Mouse (Mus musculus) bone marrow macrophage, adult 2 months (primary cell): Measurements from ENCODE around the gene 0610030E20Rik. TPM values are rescaled to one million over a fixed set of nuclear protein-coding genes. Genes with fewer than 3 reads are reported as not detected.

Source experiments
- H3K27ac ChIP-seq: 2 replicates; pipeline ENCODE4 v1.5.1; 2012; ENCODE audit warnings: low read depth, low read length; ENCODE audit not compliant: insufficient read depth
- H3K4me1 ChIP-seq: 2 replicates; pipeline ENCODE4 v1.6.1; 2012; ENCODE audit warnings: low read length; ENCODE audit not compliant: control insufficient read depth, insufficient read depth
- H3K4me3 ChIP-seq: 2 replicates; pipeline ENCODE4 v1.5.1; 2012; ENCODE audit warnings: mild to moderate bottlenecking, low read length, moderate library complexity; ENCODE audit not compliant: insufficient read depth
- CTCF ChIP-seq: IDR thresholded peaks from 2 replicates; pipeline ENCODE4 v1.5.1; 2012; ENCODE audit warnings: low read depth, mild to moderate bottlenecking, low read length, moderate library complexity
- POLR2A ChIP-seq: IDR thresholded peaks from 2 replicates; pipeline ENCODE4 v1.6.1; 2012; ENCODE audit warnings: mild to moderate bottlenecking, low read depth, low read length, borderline replicate concordance
- polyA plus RNA-seq: library from polyadenylated mRNA; stranded (reverse); fragments of >200 nt; gene quantifications from 2 replicates; pipeline ENCODE4 v1.2.4, GENCODE M21; 2012; ENCODE audit not compliant: missing spikeins, insufficient read depth, insufficient read length

The 0610030E20Rik gene
- polyA plus RNA-seq, 1 experiment: 33.9 TPM

DNA sequence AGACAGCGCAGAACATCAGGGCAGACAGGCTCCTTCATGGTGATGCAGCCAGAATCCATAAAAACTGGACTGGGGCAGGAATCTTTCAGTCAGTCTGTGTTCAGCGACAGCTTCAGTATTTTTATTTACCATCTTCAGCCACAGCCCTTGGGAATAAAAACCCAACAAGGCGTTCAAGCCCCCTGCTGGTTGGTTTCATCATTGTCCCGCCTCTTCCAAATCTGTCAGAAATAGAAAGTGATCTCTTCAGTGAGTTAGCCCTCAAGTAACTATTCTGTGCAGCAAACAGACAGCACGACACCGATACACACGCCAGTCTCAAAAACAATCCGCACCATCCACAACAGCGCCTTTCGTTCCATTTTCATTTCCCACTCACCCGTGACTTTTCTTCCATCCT, 28.1 kb upstream of the 0610030E20Rik start:
- TF ChIP-seq POLR2A (no peak), CTCF (no peak)

DNA sequence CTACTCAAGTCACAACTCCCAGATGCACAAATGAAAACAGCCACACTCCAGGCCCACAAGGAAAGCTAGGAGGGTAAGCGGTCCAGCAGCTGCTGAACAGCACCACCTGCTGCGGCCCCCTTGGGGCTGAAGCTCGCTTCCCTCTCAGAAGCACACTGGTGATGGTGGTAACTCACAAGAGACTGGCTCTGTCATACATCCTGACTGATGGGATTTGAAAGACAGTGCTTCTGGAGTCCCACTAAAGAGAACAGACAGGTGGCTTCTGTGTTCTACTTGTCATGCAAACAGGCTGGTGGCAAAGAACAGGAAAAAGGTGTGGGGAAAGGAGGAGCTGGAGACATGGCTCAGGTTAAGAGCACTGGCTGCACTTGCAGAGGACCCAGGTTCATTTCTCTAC, 24.2 kb upstream of the 0610030E20Rik start:
- H3K4me3 ChIP-seq: no peak overlapping the region
- TF ChIP-seq CTCF (no peak), POLR2A (no peak)
- no peaks in the 10 kb centered on the region for H3K4me1 ChIP-seq
- no peak overlapping the region for H3K27ac ChIP-seq

More for the DNA sequence above, 28.1 kb upstream of the 0610030E20Rik start:
- Histone ChIP-seq H3K4me3 (no peak overlapping the region), H3K4me1 (peaks cover 8% of the 10 kb centered on the region), H3K27ac (no peak overlapping the region)

DNA sequence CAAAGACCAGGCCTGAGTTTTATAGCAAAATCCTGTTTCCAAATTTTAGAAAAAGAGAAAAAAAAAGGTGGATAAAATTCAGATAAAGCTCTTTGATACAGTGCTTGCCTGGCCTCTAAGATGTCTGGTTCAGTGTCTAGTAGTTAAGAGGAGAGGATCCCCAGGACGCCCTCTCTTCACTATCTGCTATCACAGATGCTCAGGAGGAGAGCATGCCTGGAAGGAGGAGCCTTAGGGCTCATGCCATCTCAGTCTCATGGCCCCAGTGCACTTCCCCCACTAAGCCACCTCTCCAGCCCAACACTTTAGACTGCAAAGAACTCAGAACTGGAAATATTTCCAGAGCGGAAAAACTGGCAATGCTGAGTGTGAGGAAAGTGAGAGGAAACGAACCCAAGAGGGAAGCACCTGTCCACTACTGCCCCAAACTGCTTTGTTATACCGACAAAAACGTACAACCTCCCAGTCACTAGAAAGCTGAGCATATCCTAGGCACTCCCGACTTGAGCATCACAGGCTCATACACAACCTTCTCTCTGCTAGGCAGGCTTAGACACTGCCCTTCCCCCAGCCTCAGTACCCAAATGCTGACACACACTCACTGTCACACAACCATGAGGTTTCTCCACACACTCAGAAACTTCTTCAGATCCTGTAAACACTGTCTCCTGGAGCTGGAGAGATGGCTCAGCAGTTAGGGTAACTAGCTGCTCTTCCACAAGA, 23.2 kb upstream of the 0610030E20Rik start:
- H3K4me1 ChIP-seq: no peaks in the 10 kb centered on the region
- no peak overlapping the region for H3K4me3 ChIP-seq
- TF ChIP-seq POLR2A (no peak), CTCF (no peak)
- no peak overlapping the region for H3K27ac ChIP-seq

DNA sequence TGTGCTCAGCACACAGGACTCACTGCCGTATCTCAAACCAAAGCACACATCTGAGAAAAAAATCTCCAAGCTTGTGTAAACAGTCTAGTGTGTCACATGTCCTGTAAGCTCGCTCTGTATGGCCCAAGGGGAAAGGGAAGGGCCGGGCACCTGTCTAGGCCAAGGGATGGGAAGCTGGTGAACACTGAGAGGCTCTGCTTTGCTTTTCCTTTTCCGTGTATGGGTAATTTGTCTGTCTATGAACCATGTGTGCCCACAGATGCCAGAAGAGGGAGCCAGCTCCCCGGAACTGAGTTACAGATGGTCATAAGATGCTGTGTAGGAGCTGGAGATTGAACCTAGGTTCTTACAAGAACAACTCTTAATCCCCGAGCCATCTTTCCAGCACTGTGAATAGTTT, 20.8 kb upstream of the 0610030E20Rik start:
- TF ChIP-seq CTCF: no peak
- no peak for TF ChIP-seq POLR2A
- H3K27ac ChIP-seq: no peak overlapping the region
- no peak overlapping the region for H3K4me3 ChIP-seq
- H3K4me1 ChIP-seq: no peaks in the 10 kb centered on the region

DNA sequence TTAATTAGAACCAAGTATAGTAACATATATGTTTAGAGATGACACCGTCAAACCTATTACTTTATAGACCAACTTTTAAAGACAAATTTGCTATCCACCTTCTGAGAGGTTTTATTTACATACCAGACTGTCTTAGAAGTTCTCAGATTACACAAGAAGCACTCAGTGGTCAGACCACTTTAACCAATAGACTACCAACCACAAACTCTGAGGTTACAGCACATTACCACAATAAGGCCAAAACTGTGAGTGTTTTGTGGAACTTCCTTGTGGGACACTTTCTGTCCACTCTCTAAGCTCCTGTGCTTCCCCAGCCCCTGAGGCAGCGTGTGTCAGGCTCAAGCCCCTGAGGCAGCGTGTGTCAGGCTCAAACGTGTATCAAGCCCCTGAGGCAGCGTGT, 18.1 kb upstream of the 0610030E20Rik start:
- no peak for TF ChIP-seq CTCF
- TF ChIP-seq POLR2A: no peak
- H3K27ac ChIP-seq: no peak overlapping the region
- H3K4me1 ChIP-seq: peaks cover 9% of the 10 kb centered on the region
- no peak overlapping the region for H3K4me3 ChIP-seq

DNA sequence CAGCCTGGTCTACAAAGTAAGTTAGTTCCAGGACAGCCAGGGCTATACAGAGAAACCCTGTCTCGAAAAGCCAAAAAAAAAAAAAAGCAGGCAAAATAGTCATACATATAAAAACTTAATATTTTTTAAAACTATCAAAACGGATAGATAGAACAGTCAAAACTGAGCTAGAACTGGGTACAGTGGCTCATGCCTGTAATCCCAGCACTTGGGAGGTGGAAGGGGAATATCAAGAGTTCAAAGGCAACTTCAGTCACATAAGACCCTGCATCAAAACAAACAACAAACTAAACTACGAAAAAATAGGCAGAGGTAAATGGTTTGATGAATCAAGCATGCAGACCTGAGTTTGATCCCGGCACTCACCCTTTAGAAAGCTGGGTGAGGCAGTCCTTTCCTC, 17.0 kb upstream of the 0610030E20Rik start:
- H3K4me3 ChIP-seq: no peak overlapping the region
- peaks cover 9% of the 10 kb centered on the region for H3K4me1 ChIP-seq
- H3K27ac ChIP-seq: no peak overlapping the region
- TF ChIP-seq POLR2A (no peak), CTCF (no peak)

DNA sequence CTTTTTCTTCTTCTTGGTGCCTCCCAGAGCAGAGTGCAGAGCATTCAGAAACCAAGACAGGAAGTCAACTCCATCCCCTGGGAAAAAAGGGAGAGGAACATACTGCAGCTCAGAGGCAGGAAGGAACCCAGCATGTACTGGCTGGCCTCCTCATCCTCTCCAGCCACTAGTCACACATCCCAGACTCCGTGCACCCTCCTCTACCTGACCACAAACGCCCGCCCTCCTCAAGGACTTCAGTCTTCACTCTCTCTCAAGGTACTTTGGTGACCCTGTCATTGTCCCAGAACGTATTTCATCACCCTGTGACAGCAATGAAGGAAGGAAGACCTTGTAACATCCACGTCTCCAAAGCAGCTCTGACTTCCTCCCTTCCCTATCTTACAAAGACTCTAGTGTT, 14.0 kb upstream of the 0610030E20Rik start:
- TF ChIP-seq POLR2A: no peak
- no peak for TF ChIP-seq CTCF
- Histone ChIP-seq H3K27ac (no peak overlapping the region), H3K4me3 (no peak overlapping the region), H3K4me1 (peaks cover 9% of the 10 kb centered on the region)

DNA sequence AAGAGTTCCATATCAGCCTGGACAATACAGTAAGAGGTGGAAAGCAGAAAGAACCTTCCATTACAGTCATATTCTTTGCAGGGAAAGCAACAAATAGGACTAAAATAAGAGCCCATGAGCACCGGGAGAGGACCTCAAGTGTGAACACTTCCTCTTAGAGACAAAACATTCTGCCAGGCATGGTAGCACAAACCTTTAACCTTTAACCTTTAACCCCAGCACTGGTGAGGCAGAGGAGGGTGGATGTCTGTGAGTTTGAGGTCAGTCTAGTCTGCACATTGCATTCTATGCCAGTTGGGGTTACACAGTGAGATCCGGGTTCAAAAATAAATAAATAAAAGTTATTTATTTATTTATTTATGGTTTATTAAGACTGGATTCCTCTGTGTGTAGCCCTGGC, 6.6 kb upstream of the 0610030E20Rik start:
- H3K4me1 ChIP-seq: peaks cover 3% of the 10 kb centered on the region
- TF ChIP-seq CTCF: no peak
- TF ChIP-seq POLR2A: no peak
- no peak overlapping the region for H3K4me3 ChIP-seq
- H3K27ac ChIP-seq: no peak overlapping the region

DNA sequence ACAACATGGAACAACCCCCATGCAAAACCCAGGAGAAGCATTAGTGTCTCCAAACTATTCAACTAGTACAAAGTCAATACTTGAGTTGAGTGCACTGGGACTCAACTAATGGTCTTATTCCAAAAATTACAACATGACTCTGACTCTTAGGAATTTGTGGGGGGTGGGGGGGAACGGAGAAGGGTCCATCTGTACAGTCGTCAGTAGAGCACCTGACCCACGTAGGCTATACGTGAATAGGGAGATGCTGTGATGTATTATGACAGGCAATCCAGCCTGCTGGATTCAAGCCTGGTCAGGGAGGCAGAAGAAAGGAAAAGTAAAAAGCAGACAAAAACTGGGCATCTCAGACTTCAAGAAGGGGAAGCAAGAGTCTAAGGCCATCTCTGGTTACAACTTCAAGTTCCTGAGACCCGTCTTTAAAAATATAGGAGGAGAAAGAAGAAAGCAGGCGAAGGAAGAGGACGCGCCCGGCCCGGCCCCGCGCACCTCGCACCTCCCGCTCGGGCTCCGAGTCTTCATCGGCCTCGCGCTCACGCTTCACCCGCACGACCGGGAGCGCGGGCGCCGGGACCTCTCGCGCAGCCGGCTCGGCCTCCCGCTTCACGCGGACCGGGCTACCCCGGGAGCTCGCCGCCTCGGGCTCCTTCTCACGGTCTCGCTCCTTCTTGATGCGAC, 2.6 kb upstream of the 0610030E20Rik start:
- Histone ChIP-seq H3K4me3 (peak overlapping the region; percentile 89), H3K27ac (peak overlapping the region; percentile 22), H3K4me1 (peaks cover 24% of the 10 kb centered on the region)
- TF ChIP-seq CTCF (no peak), POLR2A (no peak)

DNA sequence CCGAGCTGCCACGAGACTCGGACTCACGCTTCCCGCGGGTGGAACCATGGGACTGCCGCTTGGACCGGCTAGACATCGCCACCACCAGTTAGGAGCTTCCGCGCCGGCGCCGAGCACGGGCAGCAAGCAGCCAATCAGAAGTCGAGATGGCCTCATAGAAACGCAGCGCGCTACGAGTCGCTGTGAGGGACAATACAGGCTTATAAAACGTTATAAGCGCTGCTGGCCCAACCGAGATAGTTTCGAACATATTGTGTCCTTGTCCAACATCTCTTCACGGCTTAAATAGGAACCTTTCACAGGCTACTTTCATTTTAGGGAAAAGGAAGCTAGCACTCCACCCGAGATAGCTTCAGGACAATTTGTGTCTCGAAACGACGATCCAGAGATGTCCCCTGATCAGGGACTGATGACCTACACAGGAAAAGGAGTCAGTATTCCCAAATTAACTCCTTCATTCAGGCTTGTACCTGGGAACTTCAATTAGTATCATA, 2.0 kb upstream of the 0610030E20Rik start, which contains the start of gene Usp39:
Gene Usp39 (minus strand): TSS at position 111 of the 494 bp plus-strand sequence.
- H3K4me3 ChIP-seq: peak within 1 kb of the TSS; percentile 89
- TF ChIP-seq CTCF: no peak
- TF ChIP-seq POLR2A: no peak
- peak within 1 kb of the TSS; percentile 22 for H3K27ac ChIP-seq
- peaks cover 30% of the 10 kb centered on the region for H3K4me1 ChIP-seq
